Mouse (Mus musculus) testis, adult 2 months (tissue): Measurements from ENCODE around the gene Ddx46. TPM values are rescaled to one million over a fixed set of nuclear protein-coding genes. Genes with fewer than 3 reads are reported as not detected.

Experiments used
- H3K27ac ChIP-seq: fragments of 200-500 bp; 2 replicates; pipeline ENCODE4 v1.5.1; 2012; ENCODE audit warnings: low read depth, low read length; ENCODE audit not compliant: control insufficient read depth, insufficient read depth
- H3K27me3 ChIP-seq: fragments of 200-500 bp; 2 replicates; pipeline ENCODE4 v1.6.1; 2012; ENCODE audit warnings: mild to moderate bottlenecking, low read length, moderate library complexity; ENCODE audit not compliant: control insufficient read depth, insufficient read depth
- H3K36me3 ChIP-seq: fragments of 200-500 bp; 2 replicates; pipeline ENCODE4 v1.6.1; 2012; ENCODE audit warnings: mild to moderate bottlenecking, low read length; ENCODE audit not compliant: control insufficient read depth, insufficient read depth
- H3K4me1 ChIP-seq: fragments of 200-500 bp; 2 replicates; pipeline ENCODE4 v1.6.1; 2012; ENCODE audit warnings: low read length; ENCODE audit not compliant: control insufficient read depth, insufficient read depth
- H3K4me3 ChIP-seq: fragments of 200-500 bp; 2 replicates; pipeline ENCODE4 v1.5.1; 2012; ENCODE audit warnings: low read depth, mild to moderate bottlenecking, low read length, moderate library complexity, mixed read lengths; ENCODE audit not compliant: control insufficient read depth
- CTCF ChIP-seq: fragments of 200-500 bp; IDR thresholded peaks from 2 replicates; pipeline ENCODE4 v1.5.1; 2012; ENCODE audit warnings: low read depth, mild to moderate bottlenecking, inconsistent platforms, low read length, moderate library complexity; ENCODE audit not compliant: control insufficient read depth, insufficient read depth, insufficient replicate concordance
- POLR2A ChIP-seq: fragments of 200-500 bp; IDR thresholded peaks from 2 replicates; pipeline ENCODE4 v1.6.1; 2012; ENCODE audit warnings: low read depth, mild to moderate bottlenecking, inconsistent platforms, low read length, moderate library complexity; ENCODE audit not compliant: control insufficient read depth
- polyA plus RNA-seq: library from polyadenylated mRNA; depleted of rRNA; stranded (reverse); fragments of >200 nt; gene quantifications from 2 replicates; pipeline ENCODE4 v1.2.3, GENCODE M21; 2012; rRNA removed

Gene Ddx46
- polyA plus RNA-seq: 25.3 and 27.7 TPM in 2 replicates

- H3K4me3 ChIP-seq: peak within 1 kb of the TSS; percentile 98
- H3K4me1 ChIP-seq: peaks cover 8% of the 10 kb centered on the region
- peak within 1 kb of the TSS; percentile 95 for H3K27ac ChIP-seq
- H3K27me3 ChIP-seq: no peaks in the 10 kb centered on the region
- H3K36me3 ChIP-seq: peaks cover 3% of the 10 kb centered on the region
- TF ChIP-seq POLR2A (peak; percentile 98), CTCF (peak; percentile 88)
Measured at GRCm38 (mm10) chr13:55634639-55635127, at the start of gene Ddx46. TSS of gene Ddx46 (plus strand) at chr13:55635027.

GRCm38 (mm10) chr13:55591961-55592490 is 42.8 kb upstream of the Ddx46 start:
- no peaks in the 10 kb centered on the region; the same call in none of the 2 replicates for H3K4me1 ChIP-seq
- TF ChIP-seq POLR2A: no peak
- TF ChIP-seq CTCF: no peak
- H3K36me3 ChIP-seq: peaks cover 2% of the 10 kb centered on the region
- no peaks in the 10 kb centered on the region for H3K27me3 ChIP-seq
- H3K4me3 ChIP-seq: no peak overlapping the region
- H3K27ac ChIP-seq: no peak overlapping the region

GRCm38 (mm10) chr13:55592512-55593253 is 42.1 kb upstream of the Ddx46 start:
- TF ChIP-seq POLR2A (peak; percentile 99), CTCF (no peak)
- H3K4me3 ChIP-seq: peak overlapping the region; percentile 90
- peak overlapping the region; percentile 57 for H3K27ac ChIP-seq
- no peaks in the 10 kb centered on the region; the same call in none of the 2 replicates for H3K4me1 ChIP-seq
- H3K36me3 ChIP-seq: peaks cover 2% of the 10 kb centered on the region
- no peaks in the 10 kb centered on the region for H3K27me3 ChIP-seq

- Histone ChIP-seq H3K27ac (peak overlapping the region; percentile 57), H3K27me3 (no peaks in the 10 kb centered on the region), H3K4me1 (no peaks in the 10 kb centered on the region; the same call in none of the 2 replicates), H3K36me3 (peaks cover 2% of the 10 kb centered on the region), H3K4me3 (peak overlapping the region; percentile 90)
- TF ChIP-seq POLR2A (no peak), CTCF (no peak)
Measured at GRCm38 (mm10) chr13:55593254-55593747, 41.5 kb upstream of the Ddx46 start.

GRCm38 (mm10) chr13:55595375-55595774 is 39.5 kb upstream of the Ddx46 start:
- H3K36me3 ChIP-seq: peaks cover 2% of the 10 kb centered on the region

GRCm38 (mm10) chr13:55596802-55597201 is 38.0 kb upstream of the Ddx46 start:
- H3K4me1 ChIP-seq: peaks cover 4% of the 10 kb centered on the region
- no peaks in the 10 kb centered on the region for H3K27me3 ChIP-seq
- peaks cover 2% of the 10 kb centered on the region for H3K36me3 ChIP-seq
- no peak overlapping the region for H3K4me3 ChIP-seq
- TF ChIP-seq CTCF (no peak), POLR2A (no peak)
- H3K27ac ChIP-seq: no peak overlapping the region

More at GRCm38 (mm10) chr13:55595375-55595774, 39.5 kb upstream of the Ddx46 start:
- no peak overlapping the region for H3K4me3 ChIP-seq
- H3K27me3 ChIP-seq: no peaks in the 10 kb centered on the region
- no peak overlapping the region for H3K27ac ChIP-seq
- TF ChIP-seq CTCF: no peak
- no peak for TF ChIP-seq POLR2A
- H3K4me1 ChIP-seq: peaks cover 4% of the 10 kb centered on the region

GRCm38 (mm10) chr13:55599566-55600540 is 35.0 kb upstream of the Ddx46 start, which contains the start of gene B4galt7:
TSS of gene B4galt7 (plus strand) at chr13:55599896.
- peak within 1 kb of the TSS; percentile 87 for H3K27ac ChIP-seq
- H3K36me3 ChIP-seq: peaks cover 2% of the 10 kb centered on the region; the same call in 1 of the 2 replicates

More at GRCm38 (mm10) chr13:55599566-55600540, 35.0 kb upstream of the Ddx46 start, which contains the start of gene B4galt7:
- TF ChIP-seq POLR2A: peak; percentile 55
- TF ChIP-seq CTCF: no peak
- H3K4me3 ChIP-seq: peak within 1 kb of the TSS; percentile 100
- peaks cover 4% of the 10 kb centered on the region for H3K4me1 ChIP-seq
- H3K27me3 ChIP-seq: no peaks in the 10 kb centered on the region
